Mouse (Mus musculus) small intestine, adult 2 months (tissue): ENCODE measurements around the gene Npc1l1.

Source experiments
- CTCF ChIP-seq: fragments of 200-500 bp; IDR thresholded peaks from 2 replicates; pipeline ENCODE4 v1.5.1; 2012; ENCODE audit warnings: low read depth, mild to moderate bottlenecking, control low read depth, inconsistent platforms, low read length, moderate library complexity, mixed read lengths; ENCODE audit not compliant: insufficient replicate concordance, insufficient read length; ENCODE audit errors: extremely low read depth
- POLR2A ChIP-seq: fragments of 200-500 bp; IDR thresholded peaks from 2 replicates; pipeline ENCODE4 v1.6.1; 2012; ENCODE audit warnings: low read depth, mild to moderate bottlenecking, control low read depth, inconsistent platforms, low read length, moderate library complexity

DNA sequence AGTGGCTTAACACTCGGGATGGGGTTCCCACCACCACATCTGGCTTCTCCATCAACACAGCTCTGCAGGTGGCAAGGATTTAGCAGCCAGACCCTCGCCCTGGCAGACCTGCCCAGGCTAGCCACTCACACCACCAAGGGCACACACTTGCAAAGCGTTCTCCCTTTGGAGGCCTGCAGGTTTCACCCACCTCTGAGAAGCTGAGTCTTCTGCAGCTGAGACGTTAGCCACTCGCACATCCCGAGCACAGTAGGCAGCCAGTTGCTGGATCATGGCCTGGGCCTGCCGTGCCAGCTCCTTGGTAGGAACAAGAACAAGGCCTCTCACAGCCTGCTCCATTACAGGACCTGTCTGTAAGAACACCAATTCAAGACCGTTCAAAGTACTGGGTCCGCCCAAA is 36.7 kb upstream of the Npc1l1 start:
- no peak for TF ChIP-seq POLR2A
- TF ChIP-seq CTCF, result no peak
